Mouse (Mus musculus): ENCODE results near the gene Gabra1.

GRCm38 (mm10) chr11:42181973-42182824 is 531 bp downstream of the Gabra1 start:
- TF ChIP-seq ZC3H11A (IDR thresholded peaks at IDR 0.05; ENCODE audit: borderline replicate concordance, low read depth, low read length) (no peak), HCFC1 (IDR thresholded peaks at IDR 0.05; ENCODE audit: borderline replicate concordance, insufficient read depth, low read length) (no peak), ZNF384 (IDR thresholded peaks at IDR 0.05; ENCODE audit: low read depth, low read length) (no peak), MAFK (IDR thresholded peaks at IDR 0.05; ENCODE audit: insufficient read depth, low read depth, low read length) (no peak), CHD2 (IDR thresholded peaks at IDR 0.05; ENCODE audit: low read depth, low read length) (no peak)

Data from ES-E14 (cell line).